9 mouse cellular contexts compared by ENCODE assay signal in genomic region chr12:4107383-4107782, GRCm38 (mm10). TPM values are rescaled to one million over a fixed set of nuclear protein-coding genes. Genes with fewer than 3 reads are reported as not detected.
DNase-seq lines count a peak whose midpoint lies in the region; ATAC-seq and TF ChIP-seq lines count a peak whose summit lies in the region.
"Had no signal": no experiment of that assay in that cellular context is flagged by ENCODE, and none has a peak within 500 bp of the region (broad histone marks: within the 10 kb centered on the region; RNA-seq: fewer than 3 reads in every experiment).

No protein-coding gene starts in this region.

- intact Hi-C loops in gastrocnemius, postnatal 14 days (cut with DNase I; ENCODE audit: low total_unique reads) = loop anchor here (2.0 to 10.0 kb wide), 2 partner anchors 103 to 447 kb away; no protein-coding TSS in a partner anchor

- no peak overlapping the region for H3K4me2 ChIP-seq in kidney, embryonic 16.5 days (replicated peaks; ENCODE audit: low read depth, low read length)
- no peak overlapping the region for H3K4me2 ChIP-seq in liver, postnatal 0 days (ENCODE audit: low read depth, low read length)
- H3K4me2 ChIP-seq: embryonic facial prominence, embryonic 13.5 days had no signal

- H3K4me1 ChIP-seq in kidney, embryonic 16.5 days (ENCODE audit: insufficient read depth, low read length) = no peaks in the 10 kb centered on the region
- H3K4me1 ChIP-seq in liver, postnatal 0 days (ENCODE audit: insufficient read depth) = no peaks in the 10 kb centered on the region
- H3K4me1 ChIP-seq in thymus, adult 2 months (replicated peaks; ENCODE audit: control insufficient read depth, insufficient read depth, low read length) = no peaks in the 10 kb centered on the region
- H3K4me1 ChIP-seq: embryonic facial prominence, embryonic 13.5 days had no signal

- no peaks in the 10 kb centered on the region for H3K27me3 ChIP-seq in kidney, embryonic 16.5 days (ENCODE audit: insufficient read depth, low read length)
- H3K27me3 ChIP-seq in liver, postnatal 0 days (ENCODE audit: insufficient read depth, low read length) = no peaks in the 10 kb centered on the region
- H3K27me3 ChIP-seq in thymus, adult 2 months (ENCODE audit: control insufficient read depth, insufficient read depth, low read length) = no peaks in the 10 kb centered on the region
- H3K27me3 ChIP-seq: embryonic facial prominence, embryonic 13.5 days had no signal

- no peak overlapping the region for H3K9ac ChIP-seq in kidney, embryonic 16.5 days (replicated peaks; ENCODE audit: low read length)
- H3K9ac ChIP-seq in liver, postnatal 0 days (replicated peaks) = no peak overlapping the region
- H3K9ac ChIP-seq: embryonic facial prominence, embryonic 13.5 days had no signal

- no peaks in the 10 kb centered on the region for H3K9me3 ChIP-seq in kidney, embryonic 16.5 days (ENCODE audit: low read length)
- no peaks in the 10 kb centered on the region for H3K9me3 ChIP-seq in liver, postnatal 0 days (ENCODE audit: low read length)
- H3K9me3 ChIP-seq: embryonic facial prominence, embryonic 13.5 days had no signal

- peak; percentile 85 for TF ChIP-seq CTCF in liver, postnatal 0 days (IDR thresholded peaks at IDR 0.05; ENCODE audit: low read depth)
- peak; percentile 77; the same call in 1 of the 2 replicates for TF ChIP-seq CTCF in thymus, adult 2 months (IDR thresholded peaks at IDR 0.05; ENCODE audit: borderline replicate concordance, control insufficient read depth, extremely low read depth, insufficient read depth, low read length, poor library complexity)

- 73% methylated on average over 4 of the region's 4 CpGs for WGBS in kidney, embryonic 16.5 days
- 78% methylated on average over 4 of the region's 4 CpGs for WGBS in liver, postnatal 0 days (ENCODE audit: insufficient replicate concordance)
- 86% methylated on average over 4 of the region's 4 CpGs for WGBS in thymus, adult 2 months

- ATAC-seq in kidney, embryonic 16.5 days (ENCODE audit: low FRiP score, low TSS enrichment) = peak; percentile 67
- no peak for ATAC-seq in liver, postnatal 0 days
- 0 out of 2 replicates have a peak, but pooled peaks have one; percentile 48 for ATAC-seq in neutrophil, adult 5-6 weeks (ENCODE audit: extremely low read depth, insufficient number of reproducible peaks, low FRiP score, poor library complexity, severe bottlenecking)

- TF ChIP-seq POLR2A in thymus, adult 2 months (IDR thresholded peaks at IDR 0.05; ENCODE audit: control insufficient read depth, extremely low read depth, insufficient read depth, low read length, poor library complexity) = no peak

- peak; percentile 64 to 66 for DNase-seq in B cell, adult 2 months
- peak; percentile 72 to 74 for DNase-seq in adrenal gland, adult 18-20 months (ENCODE audit: low spot score in 2 of 2)
- DNase-seq in embryo, embryonic 10 days (ENCODE audit: low spot score) = peak; percentile 85
- DNase-seq in gastrocnemius, postnatal 14 days = peak; percentile 73
- DNase-seq in liver, postnatal 0 days = peak; percentile 67
- DNase-seq in thymus, adult 2 months = peak; percentile 64

- no peak overlapping the region for H3K4me3 ChIP-seq in kidney, embryonic 16.5 days (ENCODE audit: low read length)
- no peak overlapping the region for H3K4me3 ChIP-seq in liver, postnatal 0 days (ENCODE audit: low read depth, low read length)
- H3K4me3 ChIP-seq in thymus, adult 2 months (ENCODE audit: control insufficient read depth, insufficient read depth, low read length) = no peak overlapping the region
- H3K4me3 ChIP-seq: embryonic facial prominence, embryonic 13.5 days had no signal

- H3K36me3 ChIP-seq in kidney, embryonic 16.5 days (ENCODE audit: insufficient read depth, low read length) = peaks cover 14% of the 10 kb centered on the region
- H3K36me3 ChIP-seq in liver, postnatal 0 days (replicated peaks; ENCODE audit: insufficient read depth, low read length) = no peaks in the 10 kb centered on the region; the same call in 1 of the 2 replicates
- H3K36me3 ChIP-seq in thymus, adult 2 months (ENCODE audit: control insufficient read depth, insufficient read depth, low read length) = no peaks in the 10 kb centered on the region

- no peak overlapping the region for H3K27ac ChIP-seq in kidney, embryonic 16.5 days (ENCODE audit: low read length)
- H3K27ac ChIP-seq in liver, postnatal 0 days (ENCODE audit: low read depth) = no peak overlapping the region
- no peak overlapping the region for H3K27ac ChIP-seq in thymus, adult 2 months (ENCODE audit: control insufficient read depth, insufficient read depth, low read length)
- H3K27ac ChIP-seq: embryonic facial prominence, embryonic 13.5 days had no signal

- TF ChIP-seq EP300 in liver, postnatal 0 days (IDR thresholded peaks at IDR 0.05; ENCODE audit: low read depth) = no peak

RNA-seq across cellular contexts. Expression of gene Dnajc27, which starts 25.0 kb away (rescaled TPM):
- 1 to 10 TPM; 4.8 to 6.0 TPM for total RNA-seq in adrenal gland, adult 18-20 months (2021)
- 10 to 100 TPM; 13.3 to 14.5 TPM for total RNA-seq in gastrocnemius, postnatal 14 days (2021)
- 7.7 and 8.4 TPM in 2 replicates for polyA plus RNA-seq in kidney, embryonic 16.5 days (2015; fragmentation: Nextera tagmentation; extraction: Ambion mirVana)
- 0.40 and 0.59 TPM in 2 replicates for polyA plus RNA-seq in liver, postnatal 0 days (2015; fragmentation: Nextera tagmentation; extraction: Ambion mirVana)
- total RNA-seq in neutrophil, adult 5-6 weeks (2017) = 5.8 and 6.3 TPM in 2 replicates
- polyA plus RNA-seq in thymus, adult 2 months (2012; rRNA removed) = 8.9 and 9.4 TPM in 2 replicates

RNA-seq across cellular contexts. Expression of gene Adcy3, which starts 25.5 kb away (rescaled TPM):
- 10 to 100 TPM; 56.6 to 57.9 TPM for total RNA-seq in adrenal gland, adult 18-20 months (2021)
- total RNA-seq in gastrocnemius, postnatal 14 days (2021) = 1 to 10 TPM; 3.1 to 3.9 TPM
- 9.9 and 10.7 TPM in 2 replicates for polyA plus RNA-seq in kidney, embryonic 16.5 days (2015; fragmentation: Nextera tagmentation; extraction: Ambion mirVana)
- 0.75 and 0.78 TPM in 2 replicates for polyA plus RNA-seq in liver, postnatal 0 days (2015; fragmentation: Nextera tagmentation; extraction: Ambion mirVana)
- total RNA-seq in neutrophil, adult 5-6 weeks (2017) = 4.4 and 5.6 TPM in 2 replicates
- polyA plus RNA-seq in thymus, adult 2 months (2012; rRNA removed) = 20.8 and 25.5 TPM in 2 replicates
